ENCODE assay signal across 23 mouse cellular contexts in genomic region chr2:7367738-7368137, GRCm38 (mm10).
DNase-seq lines count a peak whose midpoint lies in the region; ATAC-seq and TF ChIP-seq lines count a peak whose summit lies in the region.
"Had no signal": no experiment of that assay in that cellular context is flagged by ENCODE, and none has a peak within 500 bp of the region (broad histone marks: within the 10 kb centered on the region; RNA-seq: fewer than 3 reads in every experiment).

No protein-coding gene starts in this region.

- intact Hi-C loops in left cerebral cortex, adult 2 months (cut with DNase I) = no loop called here
- intact Hi-C loops in left cerebral cortex, postnatal 36 days (cut with DNase I) = no loop called here

- peak overlapping the region; percentile 54; the same call in 1 of the 2 replicates for H3K27ac ChIP-seq in left cerebral cortex, adult 2 months
- H3K27ac ChIP-seq: embryonic facial prominence, embryonic 10.5 days; embryonic facial prominence, embryonic 12.5 days; forebrain, embryonic 13.5 days; forebrain, embryonic 15.5 days had no signal

- no peak overlapping the region for H3K4me3 ChIP-seq in left cerebral cortex, adult 2 months
- H3K4me3 ChIP-seq: embryonic facial prominence, embryonic 10.5 days; embryonic facial prominence, embryonic 12.5 days; forebrain, embryonic 13.5 days; forebrain, embryonic 15.5 days had no signal

- DNase-seq in cerebellum, adult 11 months = no peak
- peak; percentile 5 for DNase-seq in cerebellum, adult 9-11 months
- DNase-seq in cerebellum, adult 11-12 months = no peak
- DNase-seq in heart, adult 11 months = peak; percentile 64
- no peak for DNase-seq in heart, adult 8-10 months (ENCODE audit: low spot score)
- DNase-seq in left cerebral cortex, adult 2 months (ENCODE audit: extremely low spot score in 1 of 2, low spot score in 2 of 2) = no peak
- DNase-seq in left cerebral cortex, postnatal 36 days (ENCODE audit: low spot score in 2 of 2) = no peak
- DNase-seq: adrenal gland, adult 2 months; adrenal gland, postnatal 10 days; adrenal gland, postnatal 25 days; B cell, adult 2 months; cerebellum, adult 18-20 months; cerebellum, postnatal 10 days; cerebellum, postnatal 25 days; forebrain, postnatal 0 days had no signal

- no peak for TF ChIP-seq CTCF in left cerebral cortex, adult 2 months (IDR thresholded peaks at IDR 0.05)

- peak; percentile 68; the same call in 1 of the 2 replicates for ATAC-seq in cerebellum, adult (ENCODE audit: insufficient number of reproducible peaks, low FRiP score, low TSS enrichment)
- ATAC-seq: activated CD4-positive, CD25-positive, alpha-beta regulatory T cell, adult 4 months; CD4-positive, CD25-positive, alpha-beta regulatory T cell, adult 4 months; forebrain, embryonic 13.5 days; forebrain, embryonic 15.5 days; forebrain, postnatal 0 days; Patski had no signal

Comparison
In these comparisons a context has a peak if more than half of its experiments do, and no peak if none do; other contexts are left out.
1. DNase-seq: peak in cerebellum, adult 9-11 months (single experiment) and heart, adult 11 months (single experiment); none in cerebellum, adult 11 months (single experiment), cerebellum, adult 11-12 months (single experiment), heart, adult 8-10 months (single experiment), left cerebral cortex, adult 2 months (0 of 2) and left cerebral cortex, postnatal 36 days (0 of 2).